Mouse (Mus musculus) ES-E14 (cell line): Measurements from ENCODE around the gene Sh3pxd2a.

Experiments used
- CHD2 ChIP-seq: IDR thresholded peaks from 2 replicates; pipeline ENCODE4 v1.6.1; 2014; ENCODE audit warnings: mild to moderate bottlenecking, low read depth, low read length, inconsistent platforms
- HCFC1 ChIP-seq: IDR thresholded peaks from 2 replicates; pipeline ENCODE4 v1.6.1; 2012; ENCODE audit warnings: low read length, inconsistent platforms, borderline replicate concordance; ENCODE audit not compliant: insufficient read depth

DNA sequence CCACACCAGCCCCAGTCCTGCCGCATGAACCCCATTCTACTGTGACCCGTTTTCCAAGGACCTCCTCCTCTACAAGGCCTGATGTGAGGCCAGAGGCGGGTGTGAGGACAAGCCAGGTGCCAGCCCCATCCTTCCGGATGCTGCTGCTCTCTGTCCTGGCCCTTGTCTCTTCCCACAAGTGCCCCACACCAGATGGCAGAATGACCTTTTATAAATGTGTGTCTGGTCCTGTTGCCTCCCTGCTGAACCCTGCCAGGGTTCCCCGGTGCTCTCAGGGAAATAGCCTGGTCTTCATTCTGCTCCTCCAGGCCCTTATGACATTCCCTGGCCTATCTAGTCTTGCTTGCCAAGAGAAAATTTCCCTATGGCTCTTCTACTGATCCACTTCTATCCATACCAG is 238.4 kb downstream of the Sh3pxd2a start:
- no peak for TF ChIP-seq HCFC1
- no peak for TF ChIP-seq CHD2
